Mouse (Mus musculus): Measurements from ENCODE around the gene Syne2.

DNA sequence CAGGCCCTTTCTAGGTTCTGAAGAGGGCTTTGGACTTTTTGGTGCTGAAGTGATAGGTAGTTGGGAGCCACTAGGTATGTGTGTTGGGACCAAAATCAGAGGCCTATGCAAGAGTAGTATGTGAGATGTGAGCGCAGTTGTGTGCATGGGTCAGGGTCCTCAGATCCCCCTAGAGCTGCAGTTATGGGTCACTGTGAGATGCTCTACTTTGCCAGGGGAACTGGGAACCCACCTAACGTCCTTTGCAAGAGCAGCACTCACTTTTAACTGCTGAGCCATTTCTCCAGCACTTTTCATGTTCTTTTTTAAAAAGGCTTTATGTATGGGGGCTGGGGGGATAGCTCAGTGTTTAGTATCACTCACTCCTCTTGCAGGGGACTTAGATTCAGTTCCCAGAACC is 69.0 kb downstream of the Syne2 start:
- TF ChIP-seq GATA1 (IDR thresholded peaks at IDR 0.05; ENCODE audit: borderline replicate concordance, low read length), result no peak
- no peak for TF ChIP-seq FLI1 (IDR thresholded peaks at IDR 0.05; ENCODE audit: low read length)

Measured in megakaryocyte, embryonic 14.5 days (primary cell).